Mouse (Mus musculus) liver, embryonic 14.5 days (tissue): ENCODE measurements around the gene Siah1a. TPM values are rescaled to one million over a fixed set of nuclear protein-coding genes. Genes with fewer than 3 reads are reported as not detected.

ENCODE experiments used
- ATAC-seq: fragments of 200-750 bp; cut with Nextera tagmentation; 2 replicates; pipeline ENCODE4 v1.8.0; 2017; ENCODE audit warnings: moderate number of reproducible peaks, mild to moderate bottlenecking, moderate library complexity; ENCODE audit not compliant: insufficient read depth
- DNase-seq, 3 experiments: peaks; one replicate each; pipeline ENCODE4 v3.0.0-alpha.2; 2012 to 2013; ENCODE audit warnings: low read depth in 3 of 3, low spot score in 3 of 3
- H3K27ac ChIP-seq: fragments of 300-500 bp; sonication (generic); 2 replicates; pipeline ENCODE4 v1.5.1; 2014; ENCODE audit warnings: moderate library complexity, mild to moderate bottlenecking, control low read depth, inconsistent platforms
- H3K27me3 ChIP-seq: fragments of 300-500 bp; sonication (generic); 2 replicates; pipeline ENCODE4 v1.6.1; 2014; ENCODE audit warnings: mild to moderate bottlenecking, low read length, moderate library complexity; ENCODE audit not compliant: control insufficient read depth, insufficient read depth
- H3K36me3 ChIP-seq: fragments of 300-500 bp; sonication (generic); replicated peaks from 2 replicates; pipeline ENCODE4 v1.6.1; 2014; ENCODE audit warnings: low read depth; ENCODE audit not compliant: control insufficient read depth, insufficient read depth
- H3K4me1 ChIP-seq, 2 experiments: fragments of 200-500 bp in 1 of 2; fragments of 300-500 bp in 1 of 2; sonication (generic) in 1 of 2; replicated peaks; 2 replicates each; pipeline ENCODE4 v1.6.1; 2012 to 2014; ENCODE audit warnings: antibody characterized with exemption in 1 of 2, inconsistent platforms in 1 of 2, low read length in 1 of 2; ENCODE audit not compliant: control insufficient read depth in 2 of 2, insufficient read depth in 2 of 2
- H3K4me2 ChIP-seq: fragments of 300-500 bp; sonication (generic); 2 replicates; pipeline ENCODE4 v1.6.1; 2014; ENCODE audit warnings: low read depth, mild to moderate bottlenecking, control low read depth, moderate library complexity
- H3K4me3 ChIP-seq, 2 experiments: fragments of 200-500 bp in 1 of 2; fragments of 300-500 bp in 1 of 2; sonication (generic) in 1 of 2; 2 replicates each; pipeline ENCODE4 v1.5.1; 2012 to 2014; ENCODE audit warnings: low read depth in 2 of 2, low read length in 2 of 2, mild to moderate bottlenecking in 2 of 2, control low read depth in 1 of 2, inconsistent platforms in 1 of 2, moderate library complexity in 1 of 2; ENCODE audit not compliant: insufficient read depth in 1 of 2
- H3K9ac ChIP-seq: fragments of 300-500 bp; sonication (generic); replicated peaks from 2 replicates; pipeline ENCODE4 v1.6.1; 2014; ENCODE audit warnings: mild to moderate bottlenecking, control low read depth, moderate library complexity
- H3K9me3 ChIP-seq: fragments of 300-500 bp; sonication (generic); 2 replicates; pipeline ENCODE4 v1.6.1; 2016; ENCODE audit warnings: low read length, mixed read lengths; ENCODE audit not compliant: control insufficient read depth
- CTCF ChIP-seq: IDR thresholded peaks from 2 replicates; pipeline ENCODE4 v1.5.1; 2016; ENCODE audit warnings: antibody characterized with exemption, low read depth, control low read depth
- EP300 ChIP-seq: IDR thresholded peaks from 2 replicates; pipeline ENCODE4 v1.6.1; 2016; ENCODE audit warnings: antibody characterized with exemption, low read depth
- WGBS: fragments of 180-500 bp; shearing (Covaris S2); extraction: QIAGEN DNeasy Blood & Tissue Kit; methylation state at CpG from one replicate; pipeline ENCODE4 v1.1.7; 2014; ENCODE audit not compliant: insufficient replicate concordance; 5-methylcytosine and 5-hydroxymethylcytosine counted together
- polyA plus RNA-seq, 2 experiments: library from polyadenylated mRNA; depleted of rRNA in 1 of 2; stranded (reverse) in 1 of 2; unstranded in 1 of 2; fragments of >200 nt; fragmentation: Nextera tagmentation in 1 of 2; extraction: Ambion mirVana in 1 of 2; gene quantifications; 2 replicates each; pipeline versions ENCODE4 v1.2.1 to v1.2.3; 2012 to 2014

Gene Siah1a
- polyA plus RNA-seq, 2 experiments = 9.5 to 14.0 TPM

DNA sequence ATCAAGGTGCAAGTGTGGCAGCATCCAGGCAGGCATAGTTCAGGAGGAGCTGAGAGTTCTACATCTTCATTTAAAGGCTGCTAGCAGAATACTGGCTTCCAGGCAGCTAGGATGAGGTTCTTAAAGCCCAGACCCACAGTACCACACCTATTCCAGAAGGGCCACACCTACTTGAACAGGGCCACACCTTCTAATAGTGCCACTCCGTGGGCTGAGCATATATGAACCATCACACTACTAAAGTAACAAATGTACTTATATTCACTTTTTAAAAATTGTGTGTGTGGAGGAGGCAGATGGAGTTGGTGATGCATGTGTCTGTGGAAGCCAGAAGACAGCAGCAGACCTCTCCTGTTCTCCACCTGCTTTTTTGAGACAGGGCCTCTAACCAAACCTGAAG lies 51.7 kb downstream of the Siah1a start:
- 38% methylated on average over 1 of the region's 1 CpGs for WGBS
- no peaks in the 10 kb centered on the region for H3K27me3 ChIP-seq
- no peak overlapping the region for H3K4me2 ChIP-seq
- DNase-seq = no peak
- no peaks in the 10 kb centered on the region for H3K9me3 ChIP-seq
- H3K9ac ChIP-seq = no peak overlapping the region
- TF ChIP-seq CTCF = no peak
- TF ChIP-seq EP300 = no peak
- H3K36me3 ChIP-seq = no peaks in the 10 kb centered on the region
- H3K4me3 ChIP-seq = no peak overlapping the region
- no peak for ATAC-seq
- H3K4me1 ChIP-seq = peaks cover 0 to 9% of the 10 kb centered on the region in 2 experiments; a peak in 2 of 4 replicates
- H3K27ac ChIP-seq = no peak overlapping the region

DNA sequence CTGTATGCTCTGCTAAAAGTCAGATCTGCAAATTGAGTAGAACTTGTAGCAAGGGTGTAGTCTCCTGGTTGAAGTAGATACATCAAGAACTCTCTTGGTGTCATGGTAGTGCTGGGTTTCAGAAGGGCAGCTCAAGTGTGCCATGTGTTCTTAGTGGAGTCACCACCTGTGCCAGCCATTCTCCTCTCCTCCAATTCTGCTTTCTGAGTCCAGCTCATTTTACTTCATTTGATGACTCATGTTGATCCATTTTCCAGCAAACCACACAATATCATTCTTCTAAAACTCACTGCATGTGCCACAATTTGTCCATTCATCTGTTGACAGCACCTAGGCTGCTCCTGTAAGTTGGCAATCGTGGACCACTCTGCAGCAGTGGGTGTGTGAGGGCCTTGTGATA lies 53.6 kb downstream of the Siah1a start:
- ATAC-seq (no peak), DNase-seq (no peak)
- peaks cover 0 to 9% of the 10 kb centered on the region in 2 experiments; a peak in 2 of 4 replicates for H3K4me1 ChIP-seq
- no peak overlapping the region for H3K9ac ChIP-seq
- H3K27me3 ChIP-seq = no peaks in the 10 kb centered on the region
- H3K9me3 ChIP-seq = no peaks in the 10 kb centered on the region
- TF ChIP-seq EP300 = no peak
- TF ChIP-seq CTCF = no peak
- 54% methylated on average over 1 of the region's 1 CpGs for WGBS
- H3K36me3 ChIP-seq = no peaks in the 10 kb centered on the region
- H3K4me2 ChIP-seq = no peak overlapping the region
- no peak overlapping the region for H3K4me3 ChIP-seq
- H3K27ac ChIP-seq = no peak overlapping the region

DNA sequence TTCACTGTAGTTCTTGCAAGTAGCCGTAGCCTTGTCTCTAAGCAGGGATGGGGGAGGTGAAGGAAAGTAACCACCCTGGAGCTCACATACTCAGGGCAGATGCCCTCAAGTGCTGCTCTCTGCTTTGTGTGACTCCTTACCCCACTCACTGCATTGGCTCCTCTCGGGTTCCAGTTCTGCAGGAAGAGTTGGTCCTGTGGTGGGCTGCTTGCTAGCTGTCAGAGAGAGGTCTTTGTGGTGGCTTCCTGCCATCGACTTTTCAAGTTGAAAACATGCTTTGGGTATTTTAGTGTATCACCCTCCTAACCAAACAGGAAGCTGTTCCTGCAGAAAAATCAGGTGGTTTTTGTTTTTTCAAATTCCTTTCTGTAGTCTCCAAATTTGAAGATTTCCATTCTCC lies 59.1 kb downstream of the Siah1a start:
- no peak overlapping the region for H3K9ac ChIP-seq
- no peaks in the 10 kb centered on the region for H3K36me3 ChIP-seq
- no peak overlapping the region for H3K27ac ChIP-seq
- WGBS = 49% methylated on average over 3 of the region's 3 CpGs
- H3K4me2 ChIP-seq = no peak overlapping the region
- H3K4me3 ChIP-seq = no peak overlapping the region
- DNase-seq (no peak), ATAC-seq (no peak)
- no peaks in the 10 kb centered on the region for H3K4me1 ChIP-seq
- H3K27me3 ChIP-seq = no peaks in the 10 kb centered on the region
- no peaks in the 10 kb centered on the region for H3K9me3 ChIP-seq
- no peak for TF ChIP-seq EP300
- TF ChIP-seq CTCF = no peak

Other genes starting within 250 kb of the Siah1a start
- 0.02 TPM in 1 of 2 replicates, not detected in the other for gene Abcc12, start 165.2 kb downstream of the Siah1a start, polyA plus RNA-seq (2012; rRNA removed)
- gene Abcc12, start 165.2 kb downstream of the Siah1a start, polyA plus RNA-seq (2014; fragmentation: Nextera tagmentation; extraction: Ambion mirVana) = not detected in 2 replicates
- 15.3 and 16.6 TPM in 2 replicates for gene Lonp2, start 121.9 kb downstream of the Siah1a start, polyA plus RNA-seq (2012; rRNA removed)
- 34.2 and 36.3 TPM in 2 replicates for gene Lonp2, start 121.9 kb downstream of the Siah1a start, polyA plus RNA-seq (2014; fragmentation: Nextera tagmentation; extraction: Ambion mirVana)
- gene Gm10638, start 235 bp downstream of the Siah1a start, polyA plus RNA-seq (2012; rRNA removed) = 0.27 and 0.33 TPM in 2 replicates
- 1.1 and 1.5 TPM in 2 replicates for gene Gm10638, start 235 bp downstream of the Siah1a start, polyA plus RNA-seq (2014; fragmentation: Nextera tagmentation; extraction: Ambion mirVana)
- 2.7 and 3.1 TPM in 2 replicates for gene N4bp1, start 139.3 kb upstream of the Siah1a start, polyA plus RNA-seq (2012; rRNA removed)
- gene N4bp1, start 139.3 kb upstream of the Siah1a start, polyA plus RNA-seq (2014; fragmentation: Nextera tagmentation; extraction: Ambion mirVana) = 2.1 and 2.8 TPM in 2 replicates